Mouse (Mus musculus) bone marrow, adult 2 months (tissue): Measurements from ENCODE around the gene Ercc8.

Experiments
- CTCF ChIP-seq: fragments of 200-500 bp; IDR thresholded peaks from 2 replicates; pipeline ENCODE4 v1.5.1; 2011; ENCODE audit warnings: low read length, control low read depth; ENCODE audit not compliant: control insufficient read depth, insufficient read depth
- POLR2A ChIP-seq: fragments of 200-500 bp; IDR thresholded peaks from 2 replicates; pipeline ENCODE4 v1.6.1; 2011; ENCODE audit warnings: low read depth, mild to moderate bottlenecking, control low read depth, low read length, borderline replicate concordance; ENCODE audit not compliant: control insufficient read depth

- TF ChIP-seq CTCF (no peak), POLR2A (no peak)
Observed at GRCm38 (mm10) chr13:108212397-108213018, 54.0 kb downstream of the Ercc8 start.
